Mouse (Mus musculus): ENCODE data around the gene Cldn6.

GRCm38 (mm10) chr17:23672761-23673160 is 6.3 kb upstream of the Cldn6 start:
- TF ChIP-seq NELFE (IDR thresholded peaks at IDR 0.05; ENCODE audit: low read depth, low read length) (no peak), CTCF (IDR thresholded peaks at IDR 0.05 in 2 of 3, conservative IDR thresholded peaks at IDR 0.05 in 1 of 3; ENCODE audit: control insufficient read depth in 1 of 3, insufficient read depth in 1 of 3, low read depth in 2 of 3, low read length in 3 of 3, poor library complexity in 1 of 3, severe bottlenecking in 1 of 3) (no peak), ZMIZ1 (IDR thresholded peaks at IDR 0.05; ENCODE audit: low read depth, low read length) (no peak), CHD2 (IDR thresholded peaks at IDR 0.05; ENCODE audit: low read length) (no peak), POLR2AphosphoS5 (IDR thresholded peaks at IDR 0.05; ENCODE audit: borderline replicate concordance, low read depth, low read length) (no peak), ZKSCAN1 (IDR thresholded peaks at IDR 0.05; ENCODE audit: low read depth, low read length) (no peak), ZC3H11A (IDR thresholded peaks at IDR 0.05; ENCODE audit: low read depth, low read length) (no peak), RCOR1 (IDR thresholded peaks at IDR 0.05; ENCODE audit: low read depth, low read length) (no peak), MAZ (IDR thresholded peaks at IDR 0.05; ENCODE audit: low read depth, low read length) (no peak), POLR2A (IDR thresholded peaks at IDR 0.05; ENCODE audit: control insufficient read depth in 1 of 2, insufficient read depth in 1 of 2, low read depth in 1 of 2, low read length in 2 of 2, poor library complexity in 1 of 2) (no peak)
